Mouse (Mus musculus): ENCODE data around the gene Tctex1d4.

DNA sequence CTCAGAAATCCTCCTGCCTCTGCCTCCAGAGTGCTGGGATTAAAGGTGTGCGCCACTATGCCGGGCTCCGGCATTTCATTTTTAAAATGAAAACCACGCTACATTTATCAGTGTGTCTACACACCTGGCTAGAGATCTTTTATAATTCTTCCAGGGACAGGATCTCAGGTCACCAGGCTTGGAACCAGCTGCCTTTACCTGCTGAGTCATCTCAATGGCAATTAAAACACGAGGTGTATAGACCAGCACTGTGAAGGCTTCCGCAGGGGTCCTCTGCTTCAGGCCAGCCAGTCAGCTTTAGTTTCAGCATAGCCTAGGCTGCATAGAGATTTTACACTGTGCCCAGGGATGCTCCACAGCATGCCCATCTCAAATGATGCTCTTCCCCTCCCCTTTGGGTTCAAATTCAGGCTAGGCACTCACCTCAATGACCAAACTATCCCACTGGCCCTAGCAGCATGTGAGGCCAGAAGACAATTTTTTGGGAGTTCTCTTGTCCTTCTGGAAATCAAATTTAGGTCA is 23.7 kb downstream of the Tctex1d4 start:
- TF ChIP-seq CHD1 (IDR thresholded peaks at IDR 0.05; ENCODE audit: low read depth, low read length) = no peak
- TF ChIP-seq ZKSCAN1 (IDR thresholded peaks at IDR 0.05; ENCODE audit: borderline replicate concordance, low read depth, low read length) = no peak
- TF ChIP-seq CTCF (conservative IDR thresholded peaks at IDR 0.05 in 1 of 2, IDR thresholded peaks at IDR 0.05 in 1 of 2; ENCODE audit: low read depth in 2 of 2, low read length in 2 of 2) = no peak
- TF ChIP-seq GABPA (IDR thresholded peaks at IDR 0.05; ENCODE audit: insufficient replicate concordance, low read depth, low read length) = no peak
- TF ChIP-seq ETS1 (conservative IDR thresholded peaks at IDR 0.05; ENCODE audit: low read depth, low read length) = no peak
- peak; percentile 52; the same call in 1 of the 2 replicates for TF ChIP-seq POLR2A (IDR thresholded peaks at IDR 0.05; ENCODE audit: low read depth, low read length)
- TF ChIP-seq EP300 (IDR thresholded peaks at IDR 0.05; ENCODE audit: low read length) = no peak
- TF ChIP-seq JUND (conservative IDR thresholded peaks at IDR 0.05; ENCODE audit: low read depth, low read length) = no peak
- TF ChIP-seq MXI1 (IDR thresholded peaks at IDR 0.05; ENCODE audit: low read depth, low read length) = no peak
- no peak for TF ChIP-seq BHLHE40 (IDR thresholded peaks at IDR 0.05; ENCODE audit: low read depth, low read length)
- no peak; the same call in 1 of the 2 replicates for TF ChIP-seq MAFK (IDR thresholded peaks at IDR 0.05; ENCODE audit: insufficient replicate concordance, low read length)
- TF ChIP-seq MAX (IDR thresholded peaks at IDR 0.05; ENCODE audit: low read length) = no peak
